Mouse (Mus musculus) fibroblast of lung, adult 2 months (primary cell): Measurements from ENCODE around the gene Asprv1.

Experiments used
- DNase-seq: peaks from one replicate; pipeline ENCODE4 v3.0.0-alpha.2; 2011; ENCODE audit warnings: low read depth

The Asprv1 gene

GRCm38 (mm10) chr6:86627946-86628345 lies at the start of gene Asprv1:
TSS of gene Asprv1 (plus strand) at chr6:86628164.
- DNase-seq: no peak

GRCm38 (mm10) chr6:86578396-86578795 lies 49.6 kb upstream of the Asprv1 start:
- no peak for DNase-seq

- no peak for DNase-seq
Measured at GRCm38 (mm10) chr6:86579066-86579784, 48.7 kb upstream of the Asprv1 start.

GRCm38 (mm10) chr6:86579926-86580325 lies 48.0 kb upstream of the Asprv1 start:
- no peak for DNase-seq

GRCm38 (mm10) chr6:86583141-86583540 lies 44.8 kb upstream of the Asprv1 start:
- no peak for DNase-seq

- no peak for DNase-seq
Measured at GRCm38 (mm10) chr6:86583601-86584215, 44.3 kb upstream of the Asprv1 start.

GRCm38 (mm10) chr6:86584296-86585015 lies 43.5 kb upstream of the Asprv1 start:
- DNase-seq: no peak

GRCm38 (mm10) chr6:86585070-86585600 lies 42.8 kb upstream of the Asprv1 start:
- DNase-seq: peak; percentile 99

- no peak for DNase-seq
Measured at GRCm38 (mm10) chr6:86586070-86586469, 41.9 kb upstream of the Asprv1 start.

- DNase-seq: no peak
Measured at GRCm38 (mm10) chr6:86588429-86588828, 39.5 kb upstream of the Asprv1 start.

GRCm38 (mm10) chr6:86593146-86593897 lies 34.6 kb upstream of the Asprv1 start:
- DNase-seq: no peak

- no peak for DNase-seq
Measured at GRCm38 (mm10) chr6:86594636-86595035, 33.3 kb upstream of the Asprv1 start.

- DNase-seq: no peak
Measured at GRCm38 (mm10) chr6:86595865-86596440, 32.0 kb upstream of the Asprv1 start.

- DNase-seq: no peak
Measured at GRCm38 (mm10) chr6:86598742-86599193, 29.2 kb upstream of the Asprv1 start.

GRCm38 (mm10) chr6:86599197-86599596 lies 28.8 kb upstream of the Asprv1 start:
- peak; percentile 29 for DNase-seq

- DNase-seq: peak; percentile 91
Measured at GRCm38 (mm10) chr6:86599951-86600414, 28.0 kb upstream of the Asprv1 start.

- DNase-seq: no peak
Measured at GRCm38 (mm10) chr6:86605260-86605659, 22.7 kb upstream of the Asprv1 start.

GRCm38 (mm10) chr6:86606289-86606688 lies 21.7 kb upstream of the Asprv1 start:
- no peak for DNase-seq

- no peak for DNase-seq
Measured at GRCm38 (mm10) chr6:86607471-86607870, 20.5 kb upstream of the Asprv1 start.

GRCm38 (mm10) chr6:86609235-86609634 lies 18.7 kb upstream of the Asprv1 start:
- DNase-seq: no peak

- peak; percentile 43 for DNase-seq
Measured at GRCm38 (mm10) chr6:86610714-86611113, 17.2 kb upstream of the Asprv1 start.
